Mouse (Mus musculus) frontal cortex, adult 2 months (tissue): ENCODE results near the gene Clec5a. TPM values are rescaled to one million over a fixed set of nuclear protein-coding genes. Genes with fewer than 3 reads are reported as not detected.
"Not testable (repeated sequence)": the region's sequence is repeated elsewhere in the genome, so short reads cannot be mapped to it uniquely, and the experiment has no call there.

Experiments used
- DNase-seq, 2 experiments: peaks; one replicate each; pipeline ENCODE4 v3.0.0; 2022; ENCODE audit warnings: low spot score in 1 of 2; ENCODE audit errors: extremely low spot score in 1 of 2
- polyA plus RNA-seq: library from polyadenylated mRNA; depleted of rRNA; stranded (reverse); fragments of >200 nt; gene quantifications from 2 replicates; pipeline ENCODE4 v1.2.3, GENCODE M21; 2012; rRNA removed

The Clec5a gene
- 2.0 and 4.0 TPM in 2 replicates for polyA plus RNA-seq

GRCm38 (mm10) chr6:40585645-40586044, at the start of gene Clec5a:
Clec5a (minus strand) TSS chr6:40585821.
- DNase-seq: no peak

GRCm38 (mm10) chr6:40634640-40635071, 49.0 kb upstream of the Clec5a start:
- no peak for DNase-seq

GRCm38 (mm10) chr6:40628406-40629000, 42.9 kb upstream of the Clec5a start, which contains the start of gene Mgam:
Mgam (plus strand) TSS chr6:40628831.
- no peak for DNase-seq

GRCm38 (mm10) chr6:40626111-40626510, 40.5 kb upstream of the Clec5a start:
- DNase-seq: no peak

GRCm38 (mm10) chr6:40617965-40618364, 32.3 kb upstream of the Clec5a start:
- peak in 1 of 2 experiments; percentile 82 for DNase-seq

GRCm38 (mm10) chr6:40613260-40613852, 27.7 kb upstream of the Clec5a start, which contains the start of gene Tas2r138:
Tas2r138 (minus strand) TSS chr6:40613310.
- no peak for DNase-seq

GRCm38 (mm10) chr6:40610244-40610643, 24.6 kb upstream of the Clec5a start:
- DNase-seq: peak in 1 of 2 experiments; percentile 42

GRCm38 (mm10) chr6:40607431-40607830, 21.8 kb upstream of the Clec5a start:
- peak; percentile 80 to 92 for DNase-seq

- not testable (repeated sequence) for DNase-seq
Measured at GRCm38 (mm10) chr6:40598546-40598945, 12.9 kb upstream of the Clec5a start.

GRCm38 (mm10) chr6:40594804-40595550, 9.4 kb upstream of the Clec5a start:
- no peak for DNase-seq

GRCm38 (mm10) chr6:40588346-40588745, 2.7 kb upstream of the Clec5a start:
- no peak for DNase-seq

GRCm38 (mm10) chr6:40584336-40584735, 1.3 kb downstream of the Clec5a start:
- DNase-seq: no peak

- DNase-seq: no peak
Measured at GRCm38 (mm10) chr6:40576305-40576704, 9.3 kb downstream of the Clec5a start.

- DNase-seq: no peak
Measured at GRCm38 (mm10) chr6:40573618-40574017, 12.0 kb downstream of the Clec5a start.

- no peak for DNase-seq
Measured at GRCm38 (mm10) chr6:40569187-40569586, 16.4 kb downstream of the Clec5a start, which contains the start of gene Olfr460. Olfr460 (plus strand) TSS chr6:40569487.

GRCm38 (mm10) chr6:40554950-40555349, 30.7 kb downstream of the Clec5a start, which contains the start of gene Olfr461:
Olfr461 (minus strand) TSS chr6:40555050.
- DNase-seq: no peak

GRCm38 (mm10) chr6:40544690-40545089, 40.9 kb downstream of the Clec5a start:
- no peak for DNase-seq
